Mouse (Mus musculus): ENCODE measurements around the gene 1700017B05Rik.

DNA sequence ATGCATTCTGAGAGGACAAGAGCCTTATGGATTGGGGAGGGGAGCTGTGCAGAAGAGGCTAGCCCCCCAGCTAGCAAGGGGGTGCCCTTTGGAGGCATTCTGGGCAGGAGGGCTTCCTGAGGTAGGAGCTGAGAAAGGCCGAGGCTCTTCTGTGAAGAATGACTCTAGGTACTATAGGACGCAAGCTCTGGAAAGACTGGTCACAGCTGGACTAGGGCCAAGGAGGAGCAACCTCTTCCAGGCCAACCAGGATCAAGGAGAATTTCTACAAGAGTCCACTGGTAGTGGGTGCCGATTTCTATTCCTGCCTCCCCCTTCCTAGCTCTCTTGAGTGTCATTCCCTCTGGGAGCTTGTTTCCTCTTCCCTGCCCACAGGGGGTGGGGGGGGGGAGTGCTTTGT is 20.3 kb upstream of the 1700017B05Rik start:
- no peak for TF ChIP-seq POLR2A (IDR thresholded peaks at IDR 0.05; ENCODE audit: low read depth, low read length)
- no peak for TF ChIP-seq CTCF (IDR thresholded peaks at IDR 0.05; ENCODE audit: extremely low read depth, insufficient read length, insufficient replicate concordance, low read depth, low read length)

Data from small intestine, adult 2 months (tissue).